Mouse (Mus musculus) thymus, postnatal 10 days (tissue): ENCODE data around the gene Jph3.

ENCODE experiments used
- DNase-seq, 2 experiments: peaks; one replicate each; pipeline ENCODE4 v3.0.0; 2021; ENCODE audit warnings: low spot score in 2 of 2

Jph3 gene

DNA sequence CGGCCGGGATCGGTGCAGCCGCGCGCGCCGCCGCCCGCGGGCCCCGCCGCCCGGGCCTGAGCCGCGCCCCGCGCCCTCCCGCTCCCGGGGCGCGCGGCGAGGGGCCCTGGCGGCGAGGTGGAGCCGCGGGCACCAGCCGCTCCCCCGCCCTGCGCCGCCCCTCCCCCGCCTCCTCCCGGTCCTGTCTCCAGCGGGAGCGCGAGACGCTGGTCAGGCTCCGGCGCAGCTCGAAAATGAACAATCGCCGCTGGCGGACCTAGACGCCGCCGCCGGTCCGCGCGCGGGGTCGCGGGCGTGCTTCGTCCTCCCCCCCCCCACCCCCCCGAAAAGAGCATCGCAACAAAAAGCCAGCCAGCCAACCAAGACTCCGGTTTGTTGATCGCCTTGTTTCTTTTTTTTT is 747 bp downstream of the Jph3 start:
- no peak for DNase-seq

GRCm38 (mm10) chr8:121730646-121731045 is 1.2 kb downstream of the Jph3 start:
- DNase-seq = no peak

- DNase-seq = no peak
These were observed 1.6 kb downstream of the Jph3 start for GRCm38 (mm10) chr8:121731060-121731459.

DNA sequence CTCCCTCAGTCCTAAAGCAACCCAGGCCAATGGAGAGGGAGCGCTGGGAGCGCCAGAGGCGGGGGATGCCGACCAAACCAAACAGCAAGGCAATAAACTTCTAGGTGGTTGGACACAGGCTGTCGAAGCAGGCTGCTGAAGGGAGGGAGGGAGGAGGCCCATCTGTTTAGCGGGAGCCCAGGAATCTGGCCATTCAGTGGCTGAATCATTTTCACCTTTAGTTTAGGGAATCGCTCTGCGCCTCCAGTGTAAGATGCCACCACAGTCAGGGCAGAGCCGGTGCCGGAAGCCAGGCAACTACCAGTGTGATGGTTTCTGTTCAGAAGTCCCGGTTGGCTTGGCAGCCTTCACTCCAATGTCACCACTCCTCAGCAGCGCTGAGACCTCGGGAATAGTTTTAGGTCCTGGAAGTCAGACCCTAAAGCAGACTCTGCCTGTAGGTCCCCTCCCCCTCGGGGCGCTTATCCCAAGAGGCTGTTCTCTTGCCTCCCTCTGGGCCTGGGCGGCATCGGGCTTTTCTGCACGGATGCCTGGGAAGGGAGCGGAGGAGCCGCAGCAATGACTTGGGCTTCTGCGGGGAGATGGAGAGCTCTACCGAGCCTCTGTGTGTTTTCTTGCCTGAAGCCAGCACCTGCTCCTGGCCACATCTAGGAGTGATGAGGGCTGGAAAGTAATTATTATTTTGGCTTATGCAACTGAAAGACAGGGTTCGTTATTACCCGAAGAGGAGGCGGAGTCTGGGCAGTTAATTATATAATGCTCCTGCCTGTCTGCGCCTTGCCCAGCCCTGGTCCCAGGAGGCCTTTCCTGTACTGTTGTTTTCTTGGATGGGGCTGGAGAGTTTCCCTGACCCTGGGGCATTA is 2.3 kb downstream of the Jph3 start:
- no peak for DNase-seq

DNA sequence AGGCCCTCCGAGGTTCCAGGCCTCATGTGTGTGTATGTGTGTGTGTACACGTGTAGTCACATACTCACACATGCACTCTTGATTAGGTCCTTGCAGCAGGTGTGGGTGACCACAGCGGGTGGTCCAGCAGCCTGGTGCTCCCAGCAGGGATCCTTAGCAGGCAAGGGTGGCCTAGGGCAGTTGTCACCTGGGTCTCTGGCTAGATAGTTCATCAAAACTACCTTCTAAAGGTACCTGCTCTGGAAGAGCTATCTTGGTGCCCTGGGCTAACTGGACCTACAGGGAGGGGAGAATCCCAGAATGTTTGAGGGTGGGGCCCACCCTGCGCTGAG is 2.9 kb downstream of the Jph3 start:
- no peak for DNase-seq

DNA sequence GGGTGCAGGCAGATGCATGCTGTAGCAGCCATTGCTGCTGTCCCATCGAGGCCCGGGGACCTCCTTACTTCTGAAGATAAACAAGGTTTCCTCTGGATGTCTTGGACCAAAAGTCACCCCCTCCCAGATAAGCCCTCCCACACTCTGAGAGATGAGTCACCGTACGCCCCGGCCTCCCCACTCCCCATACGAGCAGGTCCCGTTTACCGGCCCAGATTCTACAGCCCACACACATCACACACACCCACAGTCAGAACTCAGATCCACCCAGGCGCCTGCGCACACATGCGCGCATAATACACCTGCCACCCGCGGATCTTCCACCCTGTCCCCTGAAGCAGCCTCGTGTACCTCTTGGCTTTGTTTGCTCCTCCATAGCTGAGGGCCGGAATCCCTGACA is 4.8 kb downstream of the Jph3 start:
- DNase-seq = no peak

GRCm38 (mm10) chr8:121736236-121736635 is 6.8 kb downstream of the Jph3 start:
- DNase-seq = peak in 1 of 2 experiments; percentile 11

- no peak for DNase-seq
These were observed 11.3 kb downstream of the Jph3 start for GRCm38 (mm10) chr8:121740721-121741120.

DNA sequence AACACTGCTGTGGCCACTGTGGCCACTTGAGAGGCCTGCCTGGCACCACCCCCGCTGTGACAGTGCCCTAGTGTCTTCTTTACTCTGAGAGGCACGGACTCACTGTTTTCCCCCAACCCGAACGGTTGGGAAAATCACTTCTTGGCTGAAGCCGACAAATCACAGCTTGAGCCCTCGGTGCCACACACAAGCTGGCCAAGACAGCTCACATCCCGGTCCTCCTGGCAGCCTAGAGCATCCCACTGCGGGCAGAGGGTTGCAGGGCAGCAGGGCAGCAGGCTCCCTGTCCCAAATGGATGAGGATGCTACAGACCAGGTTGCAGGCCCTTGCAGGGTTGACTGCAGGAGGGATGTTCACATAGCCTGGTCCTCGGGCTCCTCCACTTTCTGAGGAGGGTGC is 20.1 kb downstream of the Jph3 start:
- DNase-seq = no peak

DNA sequence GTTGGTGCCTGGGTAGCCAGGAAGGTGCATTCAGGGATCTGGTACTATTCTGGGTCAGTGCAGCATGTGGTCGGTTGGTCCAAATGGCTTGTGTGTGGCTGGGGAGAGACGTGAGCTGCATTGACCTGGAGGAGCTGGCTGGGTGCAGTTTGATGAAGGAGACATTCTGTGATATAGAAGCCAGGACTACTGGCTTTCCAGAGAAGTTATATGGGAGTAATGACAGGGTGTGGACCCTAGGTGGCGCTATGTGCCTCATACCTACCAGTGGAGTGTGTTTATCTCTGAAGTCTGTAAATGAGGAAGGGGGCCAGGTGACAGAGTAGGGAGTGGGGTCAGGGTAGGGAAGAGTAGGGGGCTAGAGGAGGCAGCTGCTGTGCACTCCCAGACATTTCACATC is 21.1 kb downstream of the Jph3 start:
- no peak for DNase-seq

GRCm38 (mm10) chr8:121751407-121751806 is 22.0 kb downstream of the Jph3 start:
- peak; percentile 40 to 72 for DNase-seq

DNA sequence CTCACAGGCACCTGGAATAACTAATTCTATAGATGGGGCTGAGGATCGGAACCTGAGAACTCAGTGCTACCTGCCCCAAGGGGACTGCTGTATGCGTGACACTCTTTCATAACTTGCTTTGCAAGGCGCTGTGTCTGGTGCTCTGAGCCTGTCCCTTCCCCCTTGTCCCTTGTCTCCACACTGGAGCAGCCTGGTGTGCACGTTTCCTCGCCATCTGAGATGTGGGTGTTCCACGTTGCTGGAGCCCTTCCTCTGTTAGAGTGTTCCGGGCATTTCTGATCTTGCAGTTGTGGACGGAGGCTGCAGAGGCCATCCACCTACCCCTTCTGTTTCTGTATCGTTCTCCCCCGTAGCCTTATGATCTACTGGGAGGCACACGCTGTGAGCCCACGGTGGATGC is 29.0 kb downstream of the Jph3 start:
- DNase-seq = no peak

DNA sequence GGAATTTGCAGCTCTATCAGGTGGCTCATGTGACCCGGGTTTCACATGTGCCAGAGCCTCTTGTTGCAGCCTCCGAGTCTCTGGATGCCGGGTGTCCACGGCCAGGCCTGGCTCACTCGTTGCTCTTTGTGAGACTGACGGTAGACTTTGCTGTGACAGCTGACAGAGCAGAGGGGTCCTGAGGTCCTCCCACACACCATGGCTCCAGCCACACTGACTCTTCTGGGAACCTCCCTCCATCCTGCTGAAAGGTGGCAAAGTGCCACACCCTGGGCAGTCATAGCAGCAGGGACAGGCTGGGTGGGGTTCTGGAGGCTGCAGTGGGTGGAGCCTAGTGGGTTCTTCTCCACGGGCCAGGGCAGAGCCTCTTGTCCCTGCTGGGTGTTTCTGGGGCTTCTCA is 31.1 kb downstream of the Jph3 start:
- no peak for DNase-seq

- peak in 1 of 2 experiments; percentile 16 for DNase-seq
These were observed 32.1 kb downstream of the Jph3 start for GRCm38 (mm10) chr8:121761480-121761879.

GRCm38 (mm10) chr8:121762999-121763699 is 33.7 kb downstream of the Jph3 start:
- DNase-seq = no peak

GRCm38 (mm10) chr8:121763700-121764013 is 34.2 kb downstream of the Jph3 start:
- no peak for DNase-seq

DNA sequence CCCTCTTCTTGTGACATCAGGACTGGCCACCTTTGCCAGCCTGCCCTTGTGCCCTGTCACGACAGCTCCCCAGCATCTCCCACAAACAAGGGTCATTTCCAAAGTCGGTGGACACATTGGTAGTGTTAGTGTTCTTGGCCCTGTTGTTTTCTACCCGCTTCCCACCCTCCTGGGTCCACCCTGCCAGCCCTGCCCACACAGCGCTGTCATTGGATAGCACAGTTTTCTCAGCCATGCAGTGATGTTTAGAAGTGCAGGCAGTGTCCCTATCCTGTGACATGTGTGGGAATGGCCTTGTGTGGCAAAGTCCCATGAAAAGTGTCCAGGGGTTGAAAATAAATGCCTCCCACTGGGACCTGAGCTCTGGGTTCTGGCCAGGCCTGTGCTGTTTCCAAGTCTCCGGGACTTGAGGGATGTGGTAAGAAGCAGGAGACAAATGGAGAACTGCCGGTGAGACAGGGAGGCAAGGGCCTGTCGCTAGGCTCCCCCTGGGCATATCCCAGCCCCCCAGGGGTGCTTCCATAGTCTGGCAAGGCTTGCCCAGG is 36.2 kb downstream of the Jph3 start:
- no peak for DNase-seq

DNA sequence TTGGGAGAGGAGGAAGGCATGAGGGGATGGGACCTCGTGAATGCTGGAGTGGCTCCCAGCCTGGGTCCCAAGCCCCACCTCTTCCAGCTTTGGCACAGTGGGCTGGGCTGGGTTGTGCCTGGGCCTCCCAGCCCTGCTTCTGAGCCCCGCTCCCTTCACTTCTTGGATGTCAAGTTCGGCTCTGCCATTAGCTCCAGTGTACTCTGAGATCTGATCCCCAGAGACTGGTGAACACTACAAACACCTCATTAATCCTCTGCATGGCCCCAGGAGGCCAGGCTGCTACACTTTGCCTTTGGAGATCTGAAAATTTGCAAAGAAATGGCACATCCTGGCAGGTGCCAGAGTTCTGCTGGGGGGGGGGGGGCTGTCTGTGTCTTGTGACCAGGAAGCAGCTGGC is 39.7 kb downstream of the Jph3 start:
- DNase-seq = no peak

DNA sequence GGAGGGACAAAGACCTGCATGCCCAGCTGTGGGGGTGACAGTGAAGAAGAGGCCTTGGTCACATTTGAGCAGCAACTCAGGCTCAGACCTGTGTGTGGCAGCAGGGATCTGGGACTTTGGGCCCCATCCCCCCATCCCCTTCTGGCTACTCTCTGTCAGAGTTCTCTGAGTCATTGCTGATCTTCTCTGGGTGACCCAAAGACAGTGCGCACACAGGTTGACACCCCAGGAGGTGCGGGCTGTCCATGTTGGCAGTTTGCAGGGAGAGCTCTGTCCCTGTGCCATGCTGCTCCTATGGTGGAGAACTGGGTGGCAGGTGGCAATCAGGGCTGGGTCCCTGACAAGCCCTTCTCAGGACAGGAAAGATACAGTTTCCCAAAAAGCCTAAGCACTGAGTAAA is 40.2 kb downstream of the Jph3 start:
- DNase-seq = no peak

DNA sequence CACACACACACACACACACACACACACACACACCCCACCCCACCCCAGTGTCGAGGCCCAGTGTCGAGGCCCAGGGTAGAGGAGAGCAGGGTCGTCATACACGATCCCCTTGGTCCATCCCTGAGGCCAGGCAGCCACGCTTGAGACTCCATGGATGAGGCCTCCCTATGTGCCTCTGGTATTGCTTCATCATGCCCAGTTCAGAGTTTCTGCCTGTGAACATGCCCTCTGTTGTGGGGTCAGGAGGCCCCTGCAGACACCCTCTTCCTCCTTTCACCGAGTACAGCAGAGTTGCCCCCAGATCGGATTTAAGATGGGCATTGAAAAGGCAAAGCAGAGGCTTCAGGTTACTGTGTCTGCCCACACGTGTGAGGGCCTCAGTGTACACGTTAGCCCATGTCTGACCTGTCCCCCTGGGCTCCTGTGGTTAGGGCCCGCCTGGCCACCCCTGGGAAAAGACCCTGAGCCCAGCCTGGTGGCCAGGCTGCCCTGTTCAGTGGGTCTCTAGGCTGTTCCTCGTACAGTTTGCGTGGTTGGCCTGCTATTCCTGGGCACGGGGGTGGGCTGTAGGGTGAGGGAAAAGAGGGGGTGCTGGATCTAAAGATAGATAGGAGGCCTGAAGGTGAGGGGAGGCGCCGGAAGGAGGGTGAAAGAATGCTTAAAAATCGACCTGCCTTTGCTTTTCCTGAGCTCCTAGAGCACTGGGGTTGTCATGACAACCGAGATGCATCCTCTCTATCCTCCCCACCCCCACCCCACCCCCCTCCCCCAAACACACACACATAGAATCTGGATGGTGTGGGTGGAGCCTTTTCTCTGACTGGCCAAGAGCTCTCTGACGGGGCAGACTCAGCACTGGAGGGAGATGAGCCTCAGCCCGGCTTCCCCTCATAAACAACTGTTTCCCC is 41.7 kb downstream of the Jph3 start:
- no peak for DNase-seq

DNA sequence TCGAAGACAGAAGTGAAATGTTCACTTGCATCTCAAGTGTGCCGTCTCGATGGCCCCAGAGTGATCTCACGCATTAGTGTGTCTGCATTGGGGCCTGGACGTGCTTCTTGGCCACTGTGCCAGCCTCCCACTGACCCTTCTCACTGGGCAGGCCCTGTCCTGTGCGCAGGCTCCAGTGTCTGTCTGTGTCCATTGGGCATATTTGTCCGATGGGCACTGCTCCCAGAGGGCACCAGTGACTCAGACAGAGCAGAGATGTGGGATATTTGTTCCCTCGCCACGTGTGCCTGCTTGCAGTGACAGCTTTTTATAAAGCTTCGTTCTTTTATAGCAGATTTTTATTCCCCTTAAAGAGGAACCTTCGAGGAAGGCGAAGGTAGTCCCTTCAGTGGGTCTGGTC is 44.5 kb downstream of the Jph3 start:
- DNase-seq = no peak

DNA sequence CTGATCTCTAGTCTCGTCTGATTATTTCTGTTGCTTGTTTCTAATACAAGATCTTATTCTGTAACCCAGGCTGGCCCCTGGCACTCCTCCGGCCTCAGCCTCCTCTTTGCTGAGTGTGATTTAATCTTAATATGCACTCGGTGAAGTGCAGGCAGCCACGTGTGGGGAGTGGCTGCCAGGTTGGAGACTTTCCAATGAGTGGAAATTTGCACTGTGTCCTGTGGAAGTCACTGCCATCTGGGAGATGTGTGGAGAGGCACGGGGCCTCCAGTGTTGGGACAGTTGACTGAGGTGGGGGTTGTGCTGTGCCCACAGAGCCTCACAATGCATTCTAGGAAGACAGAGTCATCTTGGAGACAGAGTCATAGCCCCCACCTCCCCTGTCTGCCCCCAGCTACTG is 53.1 kb downstream of the Jph3 start:
- no peak for DNase-seq
